Mouse (Mus musculus): ENCODE results near the gene Chuk. TPM values are rescaled to one million over a fixed set of nuclear protein-coding genes. Genes with fewer than 3 reads are reported as not detected.

The Chuk gene
- polyA plus RNA-seq, 1 experiment from 2014 or later = 46.8 TPM

- no peak overlapping the region for H3K9ac ChIP-seq
- H3K4me3 ChIP-seq = no peak overlapping the region
- no peak overlapping the region for H3K4me2 ChIP-seq (replicated peaks)
- H3K36me3 ChIP-seq = peaks cover 46% of the 10 kb centered on the region
- H3K27me3 ChIP-seq = no peaks in the 10 kb centered on the region
- H3K27ac ChIP-seq = no peak overlapping the region
- no peak for ATAC-seq (ENCODE audit: low FRiP score, low read depth)
- no peaks in the 10 kb centered on the region for H3K9me3 ChIP-seq
- peaks cover 5% of the 10 kb centered on the region for H3K4me1 ChIP-seq
Observed at GRCm38 (mm10) chr19:44100840-44101239, 6.4 kb downstream of the Chuk start.

GRCm38 (mm10) chr19:44086278-44086677 is 21.0 kb downstream of the Chuk start:
- peaks cover 61% of the 10 kb centered on the region for H3K36me3 ChIP-seq

DNA sequence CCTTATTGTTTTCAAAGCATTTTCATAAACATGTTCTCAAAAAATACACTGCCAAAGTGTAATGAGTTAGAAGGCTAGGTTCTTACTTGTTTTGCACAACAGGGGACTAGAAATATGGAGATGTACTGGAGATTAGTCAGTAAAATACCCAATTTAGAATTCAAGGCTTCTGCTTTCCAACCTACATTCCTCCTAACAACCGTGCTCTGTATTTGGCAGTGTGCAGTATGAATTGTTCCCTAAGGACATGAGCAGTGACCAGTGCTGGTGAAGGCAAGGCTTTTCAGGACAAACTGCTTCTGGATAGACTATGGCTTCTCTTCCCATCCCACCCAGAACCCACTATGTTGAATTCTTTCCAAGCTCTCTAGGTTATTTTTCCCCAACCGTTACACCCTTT is 26.4 kb downstream of the Chuk start:
- peaks cover 64% of the 10 kb centered on the region for H3K36me3 ChIP-seq
- H3K9ac ChIP-seq = no peak overlapping the region
- H3K27me3 ChIP-seq = no peaks in the 10 kb centered on the region
- no peak overlapping the region for H3K4me2 ChIP-seq (replicated peaks)
- no peaks in the 10 kb centered on the region for H3K9me3 ChIP-seq
- H3K27ac ChIP-seq = no peak overlapping the region
- H3K4me3 ChIP-seq = no peak overlapping the region
- WGBS = 64% methylated on average over 2 of the region's 2 CpGs
- no peak for ATAC-seq (ENCODE audit: low FRiP score, low read depth)
- H3K4me1 ChIP-seq = peaks cover 5% of the 10 kb centered on the region

More at GRCm38 (mm10) chr19:44086278-44086677, 21.0 kb downstream of the Chuk start:
- WGBS = 94% methylated on average over 3 of the region's 3 CpGs
- Histone ChIP-seq H3K4me3 (no peak overlapping the region), H3K4me1 (no peaks in the 10 kb centered on the region), H3K27ac (no peak overlapping the region), H3K9me3 (no peaks in the 10 kb centered on the region), H3K4me2 (replicated peaks) (no peak overlapping the region), H3K9ac (no peak overlapping the region), H3K27me3 (no peaks in the 10 kb centered on the region)
- no peak for ATAC-seq (ENCODE audit: low FRiP score, low read depth)

GRCm38 (mm10) chr19:44080023-44080422 is 27.3 kb downstream of the Chuk start:
- Histone ChIP-seq H3K27ac (no peak overlapping the region), H3K9me3 (no peaks in the 10 kb centered on the region), H3K9ac (no peak overlapping the region), H3K36me3 (peaks cover 68% of the 10 kb centered on the region), H3K4me1 (peaks cover 5% of the 10 kb centered on the region), H3K4me3 (no peak overlapping the region), H3K4me2 (replicated peaks) (no peak overlapping the region), H3K27me3 (no peaks in the 10 kb centered on the region)
- ATAC-seq (ENCODE audit: low FRiP score, low read depth) = no peak
- 83% methylated on average over 2 of the region's 2 CpGs for WGBS

DNA sequence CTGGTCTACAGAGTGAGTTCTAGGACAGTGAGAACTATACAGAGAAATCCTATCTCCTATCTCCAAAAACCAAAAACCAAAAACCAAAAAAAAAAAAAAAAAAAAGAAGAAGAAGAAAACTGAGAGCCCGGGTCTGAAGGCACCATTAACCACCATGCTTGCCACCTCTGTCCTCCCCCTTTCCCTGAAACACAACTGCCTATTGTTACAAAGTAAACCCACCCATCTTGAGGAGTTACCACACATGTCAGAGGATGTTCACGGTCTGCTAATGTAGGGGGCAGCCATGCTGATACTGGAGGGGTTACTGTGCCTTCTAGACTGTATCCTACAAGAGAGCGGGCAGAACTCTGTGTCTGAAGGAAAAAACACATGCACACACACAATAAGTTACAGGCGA is 30.3 kb downstream of the Chuk start:
- no peak for ATAC-seq (ENCODE audit: low FRiP score, low read depth)
- Histone ChIP-seq H3K36me3 (peaks cover 53% of the 10 kb centered on the region), H3K4me2 (replicated peaks) (no peak overlapping the region), H3K9ac (no peak overlapping the region), H3K27ac (no peak overlapping the region), H3K9me3 (no peaks in the 10 kb centered on the region), H3K4me3 (no peak overlapping the region), H3K4me1 (peaks cover 5% of the 10 kb centered on the region), H3K27me3 (no peaks in the 10 kb centered on the region)
- 83% methylated on average over 4 of the region's 4 CpGs for WGBS

DNA sequence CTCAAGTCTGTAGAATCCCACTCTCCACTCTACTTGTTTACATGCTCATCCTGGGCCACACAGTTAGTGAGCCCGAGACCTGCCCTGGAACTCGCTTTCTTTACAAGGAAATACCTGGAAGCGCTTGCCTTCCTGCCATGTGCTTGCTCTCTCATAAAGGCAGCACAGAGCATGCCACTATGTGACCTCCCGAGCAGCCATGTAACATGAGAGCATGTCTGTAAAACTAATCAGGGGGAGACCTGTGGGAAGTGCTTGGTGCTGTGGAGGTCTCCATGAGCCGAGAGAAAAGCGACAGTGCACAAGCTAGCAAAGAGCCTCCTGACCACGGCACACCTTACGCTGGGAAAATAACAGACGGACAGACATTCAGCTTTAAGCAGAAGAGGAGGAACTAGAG is 30.8 kb downstream of the Chuk start:
- no peak overlapping the region for H3K4me2 ChIP-seq (replicated peaks)
- H3K4me3 ChIP-seq = no peak overlapping the region
- WGBS = 28% methylated on average over 9 of the region's 9 CpGs
- no peaks in the 10 kb centered on the region for H3K9me3 ChIP-seq
- H3K9ac ChIP-seq = no peak overlapping the region
- H3K27me3 ChIP-seq = no peaks in the 10 kb centered on the region
- ATAC-seq (ENCODE audit: low FRiP score, low read depth) = peak; percentile 72; the same call in 1 of the 2 replicates
- peaks cover 50% of the 10 kb centered on the region for H3K36me3 ChIP-seq
- no peak overlapping the region for H3K27ac ChIP-seq
- H3K4me1 ChIP-seq = peaks cover 8% of the 10 kb centered on the region

GRCm38 (mm10) chr19:44074986-44075385 is 32.3 kb downstream of the Chuk start:
- Histone ChIP-seq H3K4me3 (no peak overlapping the region), H3K27me3 (no peaks in the 10 kb centered on the region), H3K4me1 (peaks cover 14% of the 10 kb centered on the region), H3K9ac (0 out of 2 replicates have a peak overlapping the region, but pooled peaks have one; percentile 19), H3K9me3 (no peaks in the 10 kb centered on the region), H3K36me3 (peaks cover 43% of the 10 kb centered on the region), H3K4me2 (replicated peaks) (no peak overlapping the region), H3K27ac (no peak overlapping the region)
- whole genome bisulfite sequencing = 71% methylated on average over 11 of the region's 11 CpGs
- no peak for ATAC-seq (ENCODE audit: low FRiP score, low read depth)

DNA sequence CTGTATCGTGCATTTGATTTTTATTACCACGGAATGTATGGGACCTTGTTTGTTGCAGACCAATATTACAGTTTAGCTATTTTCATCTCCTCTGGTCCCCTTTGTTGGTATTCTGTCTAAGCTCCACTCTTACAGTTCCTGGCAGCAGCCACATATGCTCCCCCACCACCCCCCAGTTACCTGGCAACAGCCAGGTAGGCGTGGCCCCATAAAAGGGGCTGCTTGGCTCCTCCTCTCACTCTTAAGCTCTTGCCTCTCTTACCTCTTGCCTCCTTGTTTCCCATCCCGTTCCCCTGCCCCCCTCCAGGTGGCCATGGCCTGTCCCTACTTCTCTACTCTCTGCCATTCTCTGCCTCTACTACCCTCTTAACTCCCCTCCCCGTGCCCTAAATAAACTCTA is 36.1 kb downstream of the Chuk start:
- Histone ChIP-seq H3K9me3 (no peaks in the 10 kb centered on the region), H3K4me3 (no peak overlapping the region), H3K27me3 (no peaks in the 10 kb centered on the region), H3K4me2 (replicated peaks) (peak overlapping the region; percentile 19), H3K36me3 (peaks cover 14% of the 10 kb centered on the region), H3K9ac (no peak overlapping the region; the same call in 1 of the 2 replicates), H3K27ac (peak overlapping the region; percentile 22; the same call in 1 of the 2 replicates), H3K4me1 (peaks cover 32% of the 10 kb centered on the region)
- peak; percentile 46; the same call in 1 of the 2 replicates for ATAC-seq (ENCODE audit: low FRiP score, low read depth)
- 47% methylated on average over 5 of the region's 5 CpGs for WGBS

DNA sequence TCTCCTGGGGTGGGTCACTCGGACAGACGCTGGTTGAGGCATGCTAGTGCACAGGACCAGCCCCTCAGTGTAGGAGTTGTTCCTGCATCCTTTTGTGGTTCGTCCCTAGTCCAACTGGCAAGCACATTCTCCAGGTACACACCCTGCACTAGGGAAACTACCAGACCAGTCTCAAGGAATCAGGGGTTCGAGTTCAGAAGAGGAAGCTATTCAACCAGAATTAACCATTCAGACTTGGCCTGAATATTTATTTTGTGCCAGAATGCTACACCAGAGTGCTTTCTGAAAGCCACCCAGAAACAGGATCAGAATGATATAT is 37.4 kb downstream of the Chuk start:
- H3K4me1 ChIP-seq = peaks cover 32% of the 10 kb centered on the region
- WGBS = 13% methylated on average over 4 of the region's 4 CpGs
- H3K9me3 ChIP-seq = no peaks in the 10 kb centered on the region
- ATAC-seq (ENCODE audit: low FRiP score, low read depth) = no peak
- H3K36me3 ChIP-seq = peaks cover 4% of the 10 kb centered on the region
- H3K4me3 ChIP-seq = peak overlapping the region; percentile 79
- H3K27ac ChIP-seq = peak overlapping the region; percentile 48; the same call in 1 of the 2 replicates
- peak overlapping the region; percentile 86 for H3K9ac ChIP-seq
- no peaks in the 10 kb centered on the region for H3K27me3 ChIP-seq
- H3K4me2 ChIP-seq (replicated peaks) = peak overlapping the region; percentile 80

GRCm38 (mm10) chr19:44069121-44069913 is 38.0 kb downstream of the Chuk start, which contains the start of gene Erlin1:
TSS of gene Erlin1 (minus strand) at chr19:44069785.
- no peaks in the 10 kb centered on the region for H3K27me3 ChIP-seq
- H3K4me2 ChIP-seq (replicated peaks) = peak within 1 kb of the TSS; percentile 80
- H3K9me3 ChIP-seq = no peaks in the 10 kb centered on the region
- H3K36me3 ChIP-seq = peaks cover 8% of the 10 kb centered on the region
- H3K4me1 ChIP-seq = peaks cover 32% of the 10 kb centered on the region
- peak; percentile 92 for ATAC-seq (ENCODE audit: low FRiP score, low read depth)
- H3K4me3 ChIP-seq = peak within 1 kb of the TSS; percentile 79
- H3K9ac ChIP-seq = peak within 1 kb of the TSS; percentile 86
- WGBS = under 1% methylated on average over 75 of the region's 75 CpGs
- H3K27ac ChIP-seq = peak within 1 kb of the TSS; percentile 48; the same call in 1 of the 2 replicates

DNA sequence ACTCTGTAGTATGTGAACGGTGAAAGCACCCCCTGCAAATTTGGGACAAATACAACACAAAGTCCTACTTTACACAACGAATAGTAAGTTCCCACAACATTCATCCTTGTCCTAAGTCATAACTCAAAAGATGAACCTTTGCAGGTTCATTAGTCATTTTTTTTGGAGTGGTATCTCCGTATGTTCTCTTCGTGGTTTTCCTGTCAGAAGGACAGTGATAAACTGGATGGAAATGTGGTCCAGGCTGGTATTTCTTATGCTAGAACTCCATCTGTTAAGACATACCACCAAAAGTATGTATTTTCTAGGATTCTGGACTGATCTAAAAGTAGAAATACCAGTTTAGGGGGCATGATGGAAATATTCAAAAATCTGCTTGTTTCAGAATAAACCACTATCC is 39.0 kb downstream of the Chuk start:
- Histone ChIP-seq H3K9me3 (no peaks in the 10 kb centered on the region), H3K4me2 (replicated peaks) (peak overlapping the region; percentile 80), H3K27me3 (no peaks in the 10 kb centered on the region), H3K36me3 (peaks cover 16% of the 10 kb centered on the region), H3K9ac (peak overlapping the region; percentile 86; the same call in 1 of the 2 replicates), H3K4me1 (peaks cover 32% of the 10 kb centered on the region), H3K4me3 (peak overlapping the region; percentile 79), H3K27ac (no peak overlapping the region)
- ATAC-seq (ENCODE audit: low FRiP score, low read depth) = no peak
- 85% methylated on average over 4 of the region's 4 CpGs for WGBS

GRCm38 (mm10) chr19:44067323-44068049 is 39.8 kb downstream of the Chuk start:
- 73% methylated on average over 9 of the region's 9 CpGs for WGBS
- Histone ChIP-seq H3K9me3 (no peaks in the 10 kb centered on the region), H3K9ac (no peak overlapping the region), H3K4me1 (peaks cover 32% of the 10 kb centered on the region), H3K4me2 (replicated peaks) (peak overlapping the region; percentile 26), H3K4me3 (no peak overlapping the region), H3K27me3 (no peaks in the 10 kb centered on the region), H3K36me3 (peaks cover 21% of the 10 kb centered on the region), H3K27ac (no peak overlapping the region)
- no peak for ATAC-seq (ENCODE audit: low FRiP score, low read depth)

Measured in limb, embryonic 13.5 days (tissue).